ENCODE assay signal across 8 mouse cellular contexts in genomic region chr9:65605471-65606136, GRCm38 (mm10). TPM values are rescaled to one million over a fixed set of nuclear protein-coding genes. Genes with fewer than 3 reads are reported as not detected.
DNase-seq lines count a peak whose midpoint lies in the region; ATAC-seq and TF ChIP-seq lines count a peak whose summit lies in the region.

No protein-coding gene starts in this region.

- no peaks in the 10 kb centered on the region for H3K36me3 ChIP-seq in limb, embryonic 10.5 days
- no peaks in the 10 kb centered on the region for H3K36me3 ChIP-seq in midbrain, embryonic 11.5 days (ENCODE audit: control insufficient read depth, insufficient read depth, low read length)
- no peaks in the 10 kb centered on the region for H3K36me3 ChIP-seq in stomach, embryonic 15.5 days

- peaks cover 14% of the 10 kb centered on the region for H3K27me3 ChIP-seq in limb, embryonic 10.5 days (ENCODE audit: low read depth, poor library complexity, severe bottlenecking)
- H3K27me3 ChIP-seq in midbrain, embryonic 11.5 days (ENCODE audit: control insufficient read depth, insufficient read depth, low read length) = no peaks in the 10 kb centered on the region; the same call in 1 of the 2 replicates
- H3K27me3 ChIP-seq in stomach, embryonic 15.5 days (replicated peaks) = no peaks in the 10 kb centered on the region

- H3K9ac ChIP-seq in midbrain, embryonic 11.5 days (ENCODE audit: low read length) = 0 out of 2 replicates have a peak overlapping the region, but pooled peaks have one; percentile 48
- H3K9ac ChIP-seq in stomach, embryonic 15.5 days = no peak overlapping the region

- no peaks in the 10 kb centered on the region for H3K9me3 ChIP-seq in limb, embryonic 10.5 days (replicated peaks)
- no peaks in the 10 kb centered on the region for H3K9me3 ChIP-seq in midbrain, embryonic 11.5 days (ENCODE audit: control insufficient read depth, low read length)
- no peaks in the 10 kb centered on the region for H3K9me3 ChIP-seq in stomach, embryonic 15.5 days

- intact Hi-C loops in gastrocnemius, adult 2 months (cut with DNase I) = loop anchor here (1.0 to 5.0 kb wide), 2 partner anchors 59 to 247 kb away; no protein-coding TSS in a partner anchor

- no peak overlapping the region for H3K27ac ChIP-seq in gastrocnemius, adult 2 months
- peak overlapping the region; percentile 74 for H3K27ac ChIP-seq in limb, embryonic 10.5 days
- H3K27ac ChIP-seq in midbrain, embryonic 11.5 days (ENCODE audit: low read depth, low read length) = no peak overlapping the region
- H3K27ac ChIP-seq in stomach, embryonic 15.5 days = peak overlapping the region; percentile 72; the same call in 1 of the 2 replicates

- ATAC-seq in midbrain, embryonic 11.5 days (ENCODE audit: low FRiP score) = peak; percentile 82
- peak; percentile 76 for ATAC-seq in stomach, embryonic 15.5 days (ENCODE audit: insufficient read depth, low FRiP score, low read depth)

- no peak overlapping the region for H3K4me3 ChIP-seq in gastrocnemius, adult 2 months
- 0 out of 2 replicates have a peak overlapping the region, but pooled peaks have one; percentile 17 for H3K4me3 ChIP-seq in limb, embryonic 10.5 days
- no peak overlapping the region for H3K4me3 ChIP-seq in midbrain, embryonic 11.5 days (ENCODE audit: low read depth, low read length)
- H3K4me3 ChIP-seq in stomach, embryonic 15.5 days (replicated peaks) = no peak overlapping the region

- DNase-seq in urinary bladder, adult 18-20 months (ENCODE audit: low spot score in 2 of 2) = peak; percentile 42 to 44
- no peak for DNase-seq in urinary bladder, adult 2 months (ENCODE audit: low spot score)
- DNase-seq in cerebellum, postnatal 4 days (ENCODE audit: low spot score in 2 of 2) = peak; percentile 39 to 62
- DNase-seq in gastrocnemius, adult 2 months = peak; percentile 62
- peak; percentile 99 for DNase-seq in hindlimb bud, embryonic 11.5 days (ENCODE audit: extremely low spot score, low read depth, low spot score)
- DNase-seq in limb, embryonic 10.5 days (ENCODE audit: low spot score) = peak; percentile 89
- DNase-seq in midbrain, embryonic 11.5 days (ENCODE audit: low spot score, missing footprints) = peak; percentile 98

- 5% methylated on average over 9 of the region's 9 CpGs for WGBS in limb, embryonic 10.5 days
- WGBS in midbrain, embryonic 11.5 days = 8% methylated on average over 9 of the region's 9 CpGs
- WGBS in stomach, embryonic 15.5 days = 5% methylated on average over 9 of the region's 9 CpGs

- peaks cover 12% of the 10 kb centered on the region for H3K4me1 ChIP-seq in limb, embryonic 10.5 days
- 0 out of 2 replicates have a peak, but pooled peaks cover 2% of the 10 kb centered on the region for H3K4me1 ChIP-seq in midbrain, embryonic 11.5 days (ENCODE audit: control insufficient read depth, insufficient read depth, low read length)
- peaks cover 6% of the 10 kb centered on the region; the same call in 1 of the 2 replicates for H3K4me1 ChIP-seq in stomach, embryonic 15.5 days

- TF ChIP-seq CTCF in gastrocnemius, adult 2 months (IDR thresholded peaks at IDR 0.05) = peak; percentile 79

- peak overlapping the region; percentile 16 for H3K4me2 ChIP-seq in midbrain, embryonic 11.5 days
- peak overlapping the region; percentile 51 for H3K4me2 ChIP-seq in stomach, embryonic 15.5 days

RNA-seq across cellular contexts. Expression of gene Pif1, which starts 18.6 kb away (rescaled TPM):
- 0.29 and 0.36 TPM in 2 replicates for polyA plus RNA-seq in urinary bladder, adult 2 months (2012; rRNA removed)
- not detected for total RNA-seq in gastrocnemius, adult 2 months (2021)
- polyA plus RNA-seq in limb, embryonic 10.5 days (2016; fragmentation: Nextera tagmentation; extraction: Ambion mirVana) = 24.5 and 26.7 TPM in 2 replicates
- polyA plus RNA-seq in midbrain, embryonic 11.5 days (2014; fragmentation: Nextera tagmentation; extraction: Ambion mirVana) = 12.0 and 13.6 TPM in 2 replicates
- polyA plus RNA-seq in stomach, embryonic 15.5 days (2015; fragmentation: Nextera tagmentation; extraction: Ambion mirVana) = 11.4 and 12.3 TPM in 2 replicates

RNA-seq across cellular contexts. Expression of gene Rbpms2, which starts 23.8 kb away (rescaled TPM):
- polyA plus RNA-seq in urinary bladder, adult 2 months (2012; rRNA removed) = 142 and 175 TPM in 2 replicates
- total RNA-seq in gastrocnemius, adult 2 months (2021) = 1 to 10 TPM in 1 of 2 experiments, under 1 TPM in 1; 0.99 to 1.8 TPM
- 33.5 and 40.4 TPM in 2 replicates for polyA plus RNA-seq in limb, embryonic 10.5 days (2016; fragmentation: Nextera tagmentation; extraction: Ambion mirVana)
- 19.7 and 24.0 TPM in 2 replicates for polyA plus RNA-seq in midbrain, embryonic 11.5 days (2014; fragmentation: Nextera tagmentation; extraction: Ambion mirVana)
- polyA plus RNA-seq in stomach, embryonic 15.5 days (2015; fragmentation: Nextera tagmentation; extraction: Ambion mirVana) = 19.3 and 23.2 TPM in 2 replicates

RNA-seq across cellular contexts. Expression of gene Plekho2, which starts 25.8 kb away (rescaled TPM):
- 45.4 and 50.5 TPM in 2 replicates for polyA plus RNA-seq in urinary bladder, adult 2 months (2012; rRNA removed)
- 1 to 10 TPM; 4.4 to 4.5 TPM for total RNA-seq in gastrocnemius, adult 2 months (2021)
- 10.0 and 13.0 TPM in 2 replicates for polyA plus RNA-seq in limb, embryonic 10.5 days (2016; fragmentation: Nextera tagmentation; extraction: Ambion mirVana)
- 8.2 and 9.0 TPM in 2 replicates for polyA plus RNA-seq in midbrain, embryonic 11.5 days (2014; fragmentation: Nextera tagmentation; extraction: Ambion mirVana)
- 17.0 and 18.1 TPM in 2 replicates for polyA plus RNA-seq in stomach, embryonic 15.5 days (2015; fragmentation: Nextera tagmentation; extraction: Ambion mirVana)

Comparison
In these comparisons a context has a peak if more than half of its experiments do, and no peak if none do; other contexts are left out.
1. H3K27ac ChIP-seq: peak in limb, embryonic 10.5 days (single experiment) and stomach, embryonic 15.5 days (single experiment); none in gastrocnemius, adult 2 months (single experiment) and midbrain, embryonic 11.5 days (single experiment).